Mouse (Mus musculus) thymus, postnatal 14 days (tissue): ENCODE results near the gene Klhl12.

Source experiments
- DNase-seq: peaks from one replicate; pipeline ENCODE4 v3.0.0; 2021

Gene Klhl12

DNA sequence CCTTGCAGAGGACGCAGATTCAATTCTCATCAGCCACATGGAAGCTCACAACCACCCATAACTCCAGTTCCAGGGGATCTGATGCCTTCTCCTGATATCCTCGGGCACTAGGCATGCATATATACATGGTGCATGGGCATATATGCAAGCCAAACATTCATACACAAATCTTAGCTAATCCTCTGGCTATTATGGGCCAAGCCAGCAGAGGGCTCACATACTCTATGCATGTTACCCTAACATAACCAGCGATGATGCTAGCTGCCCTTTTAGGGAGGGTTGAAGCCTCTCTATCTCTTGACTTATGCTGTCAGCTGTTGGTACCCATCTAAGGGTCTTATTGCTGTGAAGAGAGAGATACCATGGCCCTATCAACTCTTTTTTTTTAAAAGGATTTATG is 4.3 kb upstream of the Klhl12 start:
- peak; percentile 69 for DNase-seq

DNA sequence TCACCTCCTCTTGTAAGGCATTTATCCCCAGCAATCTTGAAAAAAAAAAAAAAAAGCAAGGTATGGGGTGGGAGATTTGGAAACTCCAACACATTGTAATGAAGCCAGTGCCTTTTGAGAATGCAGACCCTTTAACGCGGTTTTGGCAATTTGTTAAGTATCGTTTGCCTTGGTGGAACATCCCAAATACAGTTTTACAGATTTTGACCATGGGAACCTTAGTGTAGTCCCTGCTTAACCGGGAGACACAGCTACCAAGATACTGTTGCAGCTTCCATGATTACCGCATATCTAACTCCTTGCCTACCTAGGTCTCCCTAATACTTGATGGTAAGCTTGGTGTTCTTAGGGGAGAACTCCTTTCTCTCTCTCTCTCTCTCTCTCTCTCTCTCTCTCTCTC is 729 bp downstream of the Klhl12 start:
- no peak for DNase-seq

DNA sequence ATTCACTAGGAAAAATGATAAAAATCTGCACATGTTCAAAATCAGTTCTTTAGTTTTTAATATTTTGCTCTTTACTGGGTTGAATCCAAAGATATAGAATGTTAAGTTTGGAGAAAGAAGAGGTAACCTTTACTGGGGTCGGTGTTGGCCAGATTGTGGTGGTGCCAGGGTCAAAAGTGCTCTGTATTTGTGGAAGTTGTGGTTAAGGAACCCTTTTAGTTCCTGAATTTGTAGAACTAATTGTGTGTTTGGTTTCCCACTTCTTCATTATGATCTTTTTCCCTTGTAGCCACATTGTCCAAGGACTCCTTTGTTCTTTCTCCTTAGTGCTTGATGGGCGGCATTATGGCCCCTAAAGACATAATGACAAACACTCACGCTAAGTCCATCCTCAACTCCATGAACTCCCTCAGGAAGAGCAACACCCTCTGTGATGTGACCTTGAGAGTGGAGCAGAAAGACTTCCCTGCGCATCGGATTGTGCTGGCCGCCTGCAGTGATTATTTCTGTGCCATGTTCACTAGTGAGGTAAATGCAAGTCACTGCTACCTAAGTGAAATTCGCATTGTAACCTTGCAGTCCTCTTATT is 2.9 kb downstream of the Klhl12 start:
- DNase-seq: no peak

DNA sequence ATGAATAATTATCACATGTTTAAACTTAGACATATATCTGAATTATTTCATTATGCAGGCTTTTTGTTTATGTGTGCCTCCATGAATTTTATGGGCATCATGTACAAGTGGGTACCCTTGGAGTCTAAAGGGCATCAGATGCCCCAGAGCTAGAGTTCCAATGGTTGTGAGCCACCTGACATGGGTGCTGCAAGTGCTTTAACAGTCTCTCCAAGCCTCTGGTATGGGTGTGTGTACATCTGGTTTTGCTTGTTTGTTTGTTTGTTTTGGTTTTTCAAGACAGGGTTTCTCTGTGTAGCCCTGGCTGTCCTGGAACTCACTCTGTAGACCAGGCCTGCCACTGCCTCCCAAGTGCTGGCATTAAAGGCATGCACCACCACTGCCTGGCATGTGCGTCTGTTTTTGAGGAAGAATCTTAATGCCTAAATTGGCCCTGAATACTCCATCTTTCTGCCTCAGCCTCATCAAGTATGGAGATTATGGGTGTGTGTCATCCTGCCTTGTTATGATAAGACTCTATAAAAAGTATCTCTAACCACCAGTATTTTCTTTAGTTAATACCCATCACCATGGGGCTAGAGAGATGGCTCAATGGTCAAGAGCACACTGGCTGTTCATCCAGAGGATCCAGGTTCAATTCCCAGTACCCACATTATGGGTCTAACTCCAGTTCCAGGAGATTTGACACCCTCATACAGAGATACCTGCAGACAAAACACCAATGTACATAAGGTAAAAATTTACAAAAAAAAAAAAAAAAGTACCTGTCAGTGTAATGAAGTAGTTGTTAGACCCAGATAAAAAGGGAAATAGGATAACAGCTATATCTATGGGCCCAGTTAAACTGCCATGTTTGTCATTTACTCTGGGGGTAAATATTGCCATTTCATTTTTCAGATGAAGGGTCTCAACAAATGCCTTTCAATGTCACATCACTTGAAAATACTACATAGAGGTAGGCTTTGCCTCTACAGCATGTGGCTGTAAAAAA is 5.3 kb downstream of the Klhl12 start:
- no peak for DNase-seq

DNA sequence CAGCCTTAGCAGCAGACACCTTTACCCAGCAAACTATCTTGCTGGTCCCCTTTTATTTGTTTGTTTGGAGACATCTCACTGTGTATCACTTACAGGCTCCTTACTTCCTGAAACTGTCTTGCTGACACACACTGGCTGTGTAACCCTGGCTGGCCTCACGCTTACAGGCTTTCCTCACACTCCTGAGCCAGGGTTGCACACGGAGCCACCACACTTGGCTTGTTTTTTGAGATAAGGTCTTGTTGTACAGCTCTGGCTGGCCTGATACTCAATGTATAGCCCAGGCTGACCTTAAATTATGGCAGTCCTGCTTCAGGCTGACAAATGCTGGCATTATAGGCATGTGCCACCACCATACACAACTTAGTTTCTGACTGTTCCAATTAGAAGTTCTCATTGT is 29.3 kb downstream of the Klhl12 start:
- DNase-seq: no peak

DNA sequence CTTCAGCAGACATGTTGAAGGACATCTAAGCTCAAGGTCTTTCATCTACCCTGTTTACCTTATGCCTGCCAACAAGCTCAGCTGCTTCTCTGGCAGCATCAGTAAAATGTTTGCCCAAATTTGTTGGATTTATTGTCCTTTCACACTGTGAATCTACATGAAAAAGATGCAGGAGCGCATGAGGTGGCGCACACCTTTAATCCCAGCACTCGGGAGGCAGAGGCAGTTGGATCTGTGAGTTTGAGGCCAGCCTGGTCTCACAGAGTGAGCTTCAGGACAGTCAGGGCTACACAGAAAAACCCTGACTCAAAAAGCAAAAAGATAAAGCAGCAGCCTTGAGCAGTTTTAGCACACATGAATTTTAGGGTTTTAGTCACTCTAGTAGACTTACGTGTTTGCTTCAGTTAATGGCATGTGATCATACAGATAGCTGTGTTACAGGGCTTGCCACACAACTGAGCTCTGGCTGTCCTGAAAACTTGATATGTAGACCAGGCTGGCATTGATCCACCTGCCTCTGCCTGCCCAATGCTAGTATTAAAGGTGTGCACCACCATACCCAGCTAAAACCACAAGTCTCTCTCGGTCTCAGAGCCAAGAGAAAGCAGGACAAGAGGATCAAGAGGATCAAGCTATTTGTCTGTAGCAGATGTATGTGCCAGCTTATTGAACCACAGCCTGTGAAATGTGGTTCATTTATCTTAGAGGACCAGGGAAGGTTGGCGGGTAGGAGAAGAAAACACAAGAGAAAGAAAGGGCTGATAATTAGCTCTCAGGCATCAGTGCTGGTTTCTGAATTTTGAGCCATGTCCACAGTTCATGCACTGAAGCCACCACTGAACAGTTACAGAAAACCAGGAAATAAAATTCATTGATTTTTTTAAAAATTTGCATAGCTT is 35.8 kb downstream of the Klhl12 start:
- no peak for DNase-seq

DNA sequence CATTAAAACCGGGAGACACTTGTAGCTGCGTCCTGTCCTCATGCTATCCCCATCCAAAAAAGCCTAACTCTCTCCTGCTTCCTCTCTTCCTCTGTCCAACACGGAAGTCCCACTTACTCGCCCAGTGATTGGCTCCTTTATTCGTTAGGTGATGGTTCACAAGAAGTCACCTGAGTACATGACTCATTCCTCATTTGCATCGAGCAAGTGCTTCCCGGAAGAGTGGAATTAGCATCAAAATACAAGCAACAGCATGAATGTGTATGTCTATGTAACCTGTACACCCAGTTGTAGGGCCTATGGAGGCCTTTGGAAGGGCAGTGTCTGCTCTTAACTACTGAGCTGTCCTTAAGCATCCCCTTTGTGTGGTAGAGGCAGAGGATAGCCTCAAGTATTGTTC is 36.9 kb downstream of the Klhl12 start:
- no peak for DNase-seq

DNA sequence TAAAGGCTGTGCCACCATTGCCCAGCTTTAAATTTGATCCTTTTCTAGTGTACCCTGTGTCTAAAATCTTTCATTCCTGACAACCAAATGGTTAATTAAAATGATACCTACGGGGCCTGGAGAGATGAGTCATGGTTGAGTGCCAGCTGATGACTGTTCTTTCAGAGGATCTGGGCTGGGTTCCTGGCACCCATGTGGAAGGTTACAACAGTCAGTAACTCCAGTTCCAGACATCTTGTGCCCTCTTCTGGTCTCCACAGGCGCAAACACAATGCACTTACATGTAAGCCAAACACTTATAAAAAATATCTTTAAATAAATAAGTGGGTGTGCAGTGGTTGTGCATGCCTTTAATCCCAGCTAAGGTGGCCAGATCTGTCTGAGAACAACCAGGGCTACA is 38.2 kb downstream of the Klhl12 start:
- DNase-seq: peak; percentile 22

DNA sequence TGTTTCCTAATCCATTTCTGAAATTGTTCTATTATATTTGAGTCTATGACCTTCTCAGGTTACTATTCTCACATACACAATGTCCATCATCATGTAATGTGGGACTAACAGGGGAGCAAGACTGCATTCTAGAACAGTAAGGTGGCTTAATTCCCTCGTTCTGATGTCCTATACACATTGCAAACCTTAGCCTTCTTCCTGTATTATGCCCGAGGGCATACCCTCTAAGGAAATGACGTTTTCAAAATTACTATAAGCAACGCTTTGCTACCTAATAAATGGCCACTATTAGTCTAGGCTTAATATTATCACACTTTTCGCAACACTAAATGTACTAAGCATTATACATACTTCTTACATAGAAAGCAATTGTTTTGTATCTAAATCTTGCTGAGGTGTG is 38.6 kb downstream of the Klhl12 start:
- DNase-seq: no peak

DNA sequence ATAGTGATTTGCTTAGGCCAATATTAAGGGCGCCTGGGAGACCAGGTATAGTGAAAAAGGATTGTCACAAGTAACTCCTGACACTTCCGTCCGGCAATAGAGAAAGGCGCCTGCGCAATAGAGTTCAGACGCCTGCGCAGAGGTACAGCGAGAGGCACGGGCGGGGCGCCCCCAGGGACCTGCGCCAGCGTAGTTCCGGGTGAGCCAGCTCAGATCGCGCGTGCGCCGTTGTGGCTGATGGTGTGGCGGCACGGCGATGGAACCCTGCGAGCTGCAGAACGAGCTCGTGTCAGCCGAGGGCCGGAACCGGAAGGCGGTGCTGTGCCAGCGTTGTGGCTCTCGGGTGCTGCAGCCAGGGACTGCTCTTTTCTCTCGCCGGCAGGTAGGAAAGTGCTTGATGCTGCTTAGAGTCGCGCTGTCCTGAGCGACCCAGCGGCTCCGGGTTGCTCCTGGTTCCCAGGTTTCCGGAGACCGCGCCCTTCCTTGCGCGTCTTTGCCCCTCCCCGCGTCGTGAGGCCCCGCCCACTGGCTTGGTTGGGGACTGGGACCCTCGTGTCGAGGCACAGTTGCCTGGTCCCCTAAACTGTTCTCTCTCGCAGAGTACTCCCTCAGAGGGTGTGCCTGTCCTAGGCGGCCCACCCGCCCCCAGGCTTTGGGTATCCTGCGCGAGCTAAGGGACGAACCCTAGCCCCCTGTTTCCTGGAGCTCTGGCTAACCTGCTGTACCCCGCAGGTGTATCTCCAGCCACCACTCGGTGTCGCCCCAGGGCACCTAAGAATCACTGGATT is 39.3 kb downstream of the Klhl12 start, which contains the start of gene Rabif:
TSS of gene Rabif (plus strand) at position 221 of the 788 bp plus-strand sequence.
- peak; percentile 99 for DNase-seq

DNA sequence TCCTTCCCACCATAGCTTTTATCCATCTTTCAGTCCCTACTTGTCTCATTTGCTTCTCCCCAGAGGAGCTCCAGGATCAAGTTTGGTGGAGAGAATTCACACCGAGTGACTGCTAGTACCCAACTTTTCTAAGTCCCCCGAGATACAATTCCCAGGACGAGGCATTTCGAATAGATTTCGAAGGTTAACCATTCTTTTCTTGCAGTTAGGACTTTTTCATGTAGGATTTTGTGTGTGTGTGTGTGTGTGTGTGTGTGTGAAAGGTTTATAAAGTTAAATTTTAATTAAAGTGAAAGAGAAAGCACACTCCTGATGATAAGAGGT is 39.8 kb downstream of the Klhl12 start:
- DNase-seq: no peak

DNA sequence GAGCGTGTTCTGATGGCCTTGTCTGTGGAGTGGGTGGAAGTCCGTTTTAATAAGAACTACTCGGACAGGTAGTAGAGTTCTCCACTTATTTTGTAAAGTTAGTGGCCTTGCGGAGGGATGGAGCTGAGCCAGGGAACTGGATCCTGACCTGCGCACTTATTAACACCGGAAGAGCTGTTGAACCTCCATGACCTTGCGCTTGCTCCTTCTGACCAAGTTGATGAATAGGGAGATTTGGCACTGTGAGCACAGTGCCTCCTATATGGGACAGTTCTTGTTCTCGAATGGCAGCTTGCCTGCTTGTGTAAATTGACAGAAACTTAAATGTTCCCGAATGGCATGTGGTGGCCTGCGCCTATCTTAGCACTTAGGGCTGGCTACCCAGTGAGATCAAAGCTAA is 40.7 kb downstream of the Klhl12 start:
- no peak for DNase-seq

DNA sequence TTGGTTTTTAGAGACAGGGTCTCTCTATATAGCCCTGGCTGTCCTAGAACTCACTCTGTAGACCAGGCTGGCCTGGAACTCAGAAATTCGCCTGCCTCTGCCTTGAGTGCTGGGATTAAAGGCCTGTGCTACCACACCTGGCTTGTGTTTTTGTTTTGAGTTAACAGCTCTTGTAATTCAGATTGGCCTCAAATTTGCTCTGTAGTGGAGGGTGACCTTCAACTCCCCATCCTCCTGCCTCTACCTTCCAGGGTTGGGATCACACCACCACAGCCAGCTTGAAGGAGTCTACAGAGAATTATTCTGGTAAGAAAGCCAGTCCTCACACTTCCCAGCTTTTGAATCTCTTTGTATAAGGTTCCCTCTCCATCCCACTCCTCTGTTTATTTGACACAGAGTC is 45.6 kb downstream of the Klhl12 start:
- no peak for DNase-seq

DNA sequence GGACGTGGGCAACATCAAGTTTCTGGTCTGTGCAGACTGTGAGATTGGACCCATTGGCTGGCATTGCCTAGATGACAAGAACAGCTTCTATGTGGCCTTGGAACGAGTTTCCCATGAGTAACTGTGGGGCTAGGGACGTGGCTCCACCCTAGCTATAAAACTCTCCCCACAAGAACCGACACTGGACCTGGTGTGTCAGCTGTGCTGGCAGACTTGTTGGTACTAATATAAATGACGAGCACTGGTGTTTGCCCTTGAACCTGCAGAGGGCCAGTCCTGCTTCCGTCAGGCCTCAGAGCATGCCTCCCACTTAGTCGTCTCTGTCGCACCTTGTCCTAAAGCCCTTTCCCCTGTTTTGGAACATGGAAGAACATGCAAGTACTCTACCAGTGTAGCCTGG is 50.9 kb downstream of the Klhl12 start:
- no peak for DNase-seq

DNA sequence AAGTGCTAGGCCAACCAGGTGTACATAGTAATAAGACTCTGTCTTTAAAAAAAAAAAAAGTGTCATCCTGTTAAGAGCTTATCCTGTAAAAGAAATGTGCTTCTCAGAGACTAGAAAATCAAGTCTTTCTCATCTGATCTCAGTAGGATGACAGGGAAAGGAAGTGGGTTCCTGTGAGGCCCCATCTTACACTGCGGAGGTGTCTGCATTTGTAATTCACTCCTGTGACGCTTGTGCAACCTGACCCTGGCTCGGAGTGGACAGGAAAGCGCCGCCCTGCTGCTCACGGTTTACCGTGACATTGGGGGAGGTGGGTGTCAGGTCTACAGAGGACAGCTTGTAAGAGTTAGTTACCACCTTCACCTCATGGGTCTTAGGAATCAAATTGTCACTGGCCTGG is 54.7 kb downstream of the Klhl12 start:
- peak; percentile 68 for DNase-seq

DNA sequence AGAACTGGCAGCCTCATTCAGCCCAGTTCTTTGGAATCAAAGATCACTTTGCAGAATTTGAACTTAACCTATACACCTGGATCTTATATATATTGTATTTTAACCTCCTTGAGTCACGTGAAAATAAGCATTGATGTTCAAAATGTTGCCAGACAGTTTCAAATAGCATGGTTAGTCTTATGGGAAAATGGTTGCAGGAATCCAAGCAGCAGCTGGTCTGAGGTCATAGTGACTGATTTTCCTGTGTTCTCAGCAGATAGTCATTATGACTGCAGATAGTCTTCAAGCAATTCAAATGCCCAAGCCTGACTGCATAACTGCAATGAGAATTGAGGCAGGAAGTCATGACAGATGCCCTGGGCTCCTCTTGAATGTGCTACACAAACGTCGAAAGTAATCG is 56.9 kb downstream of the Klhl12 start:
- no peak for DNase-seq

DNA sequence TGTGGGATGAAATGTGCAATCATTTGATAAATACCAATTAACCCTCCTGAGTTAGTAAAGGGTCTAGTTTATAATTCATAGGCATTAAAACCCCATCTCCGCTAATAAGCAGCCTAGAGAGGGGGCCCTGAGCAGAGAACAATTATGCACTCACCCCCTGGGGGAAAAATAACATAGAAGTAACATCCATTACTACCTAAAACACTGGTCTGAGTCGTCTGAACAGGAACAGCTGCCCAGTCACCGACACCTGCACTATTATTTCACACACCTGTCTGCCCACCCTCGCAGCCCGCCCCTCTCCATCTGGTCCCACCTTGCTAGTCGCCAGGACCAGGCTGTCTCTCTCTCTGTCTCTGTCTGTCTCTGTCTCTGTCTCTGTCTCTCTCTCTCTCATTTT is 57.3 kb downstream of the Klhl12 start:
- DNase-seq: no peak

DNA sequence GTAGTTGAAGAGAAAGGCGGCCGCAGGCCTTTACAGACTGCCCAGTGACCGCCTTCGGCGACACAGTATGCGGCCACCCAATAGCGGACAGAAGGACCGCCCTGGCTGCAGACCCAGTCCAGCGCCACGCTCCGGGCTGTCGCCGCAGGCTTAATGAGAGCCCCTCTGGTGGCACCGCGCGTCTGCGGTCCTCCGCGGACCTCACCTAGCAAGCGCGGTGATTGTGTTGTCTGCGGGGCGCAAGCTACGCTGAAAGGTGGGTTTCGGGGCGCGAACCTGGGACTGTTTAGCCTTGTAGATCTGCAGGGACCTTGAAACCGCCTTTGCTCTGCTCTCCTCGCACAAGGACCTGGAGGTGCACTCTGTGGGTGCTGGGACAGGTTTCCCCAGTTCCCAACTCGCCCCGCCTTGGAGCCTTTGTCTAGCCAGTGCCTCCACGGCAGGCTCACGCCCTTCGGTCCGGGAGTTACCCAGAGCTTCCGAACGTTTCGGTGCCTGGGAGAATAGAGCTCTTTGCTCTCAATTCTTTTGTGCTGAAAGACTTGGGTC is 58.1 kb downstream of the Klhl12 start:
- no peak for DNase-seq

DNA sequence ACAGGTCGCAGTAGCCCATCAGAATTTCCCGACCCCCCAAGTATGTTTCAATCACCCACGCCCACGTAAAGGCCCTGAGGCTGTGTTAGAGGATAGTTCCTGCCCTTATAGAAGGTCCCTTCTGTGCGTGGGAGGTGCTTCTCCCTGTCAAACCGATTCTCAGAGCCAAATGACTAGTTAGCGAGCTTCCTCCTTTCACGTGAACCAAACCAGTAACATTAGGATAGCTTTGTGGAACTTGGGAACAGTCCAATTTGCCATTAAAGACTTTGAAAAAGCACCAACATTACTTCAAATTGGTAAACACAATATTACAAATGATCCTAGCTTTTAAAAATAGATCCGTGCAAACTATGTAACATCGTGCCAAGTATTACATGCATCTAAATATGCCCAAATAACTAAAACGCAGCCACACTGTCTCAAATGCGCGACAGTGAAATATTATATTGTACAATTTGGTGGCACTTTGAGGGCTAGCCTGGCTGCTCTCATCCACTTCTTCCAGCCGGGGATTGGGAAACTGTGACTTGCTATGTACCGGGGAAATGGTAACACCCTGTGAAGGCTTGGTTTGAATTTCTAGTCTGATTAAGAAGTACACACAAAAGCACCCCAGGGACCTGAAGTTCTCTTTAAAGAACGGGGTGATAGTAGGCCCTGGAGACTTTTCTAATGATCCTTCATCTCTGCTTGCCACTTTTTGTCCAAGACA is 58.7 kb downstream of the Klhl12 start:
- DNase-seq: no peak

DNA sequence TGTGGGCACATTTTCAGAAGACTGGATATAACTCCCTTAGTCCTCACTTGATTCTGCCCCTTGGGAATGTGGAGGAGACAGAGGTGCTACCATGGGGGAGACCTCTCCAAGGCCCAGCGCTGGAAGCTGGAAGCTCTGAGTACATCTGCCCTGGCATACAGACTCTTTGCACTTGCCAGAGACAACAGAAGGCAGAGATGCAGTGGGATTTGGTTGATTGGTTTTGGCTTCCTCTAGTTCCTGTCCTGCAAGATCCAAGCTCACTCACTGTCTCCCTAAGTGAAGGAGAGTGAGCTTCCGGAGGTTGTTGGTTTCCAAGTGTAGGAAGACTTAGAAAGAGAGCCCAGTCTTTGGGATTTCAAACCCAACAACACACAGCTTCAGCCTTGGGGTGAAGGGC is 60.6 kb downstream of the Klhl12 start:
- DNase-seq: no peak

DNA sequence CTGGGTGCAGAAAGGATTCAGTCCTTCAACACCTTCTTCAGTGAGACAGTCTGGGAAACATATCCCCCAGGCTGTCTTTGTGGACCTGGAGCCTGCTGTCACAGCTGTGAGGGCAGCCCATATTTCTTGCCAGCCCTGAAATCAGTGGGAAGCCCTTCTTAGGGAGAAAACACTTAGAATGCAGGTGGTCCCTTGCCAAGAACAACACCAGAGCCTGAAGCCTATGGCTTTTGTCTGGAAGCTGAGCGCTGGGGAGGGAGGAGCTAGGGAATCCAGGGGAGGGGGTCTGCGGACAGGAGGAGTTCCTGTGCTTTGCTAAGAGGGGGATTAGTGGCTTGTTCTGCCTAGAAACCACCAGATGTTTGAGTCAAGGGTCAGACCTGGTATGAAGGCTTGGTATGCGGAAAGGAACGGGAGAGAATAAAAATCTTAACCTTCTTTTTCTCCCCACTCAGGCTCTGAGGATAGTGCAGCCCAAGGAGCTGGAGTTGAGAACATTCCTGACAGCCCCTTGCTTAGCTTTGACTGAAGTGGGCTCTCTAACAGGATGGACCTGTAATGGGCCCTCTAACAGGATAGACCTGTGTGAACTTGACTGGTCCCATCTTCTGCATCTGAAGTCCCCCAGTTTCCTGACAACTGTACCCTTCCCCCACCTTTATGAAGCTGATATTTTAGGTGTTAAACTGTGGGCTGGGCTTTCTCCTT is 61.3 kb downstream of the Klhl12 start:
- DNase-seq: no peak
